Mouse (Mus musculus): ENCODE measurements at regions not wholly inside any gene's neighbourhood (a gene's known extent, or its start where the extent isn't known, plus 50 kb on each side); places are given as distances from the start of the nearest gene placed in this dataset.
A peak's percentile ranks its signal among the peaks of the same experiment; 100 is the strongest.

DNA sequence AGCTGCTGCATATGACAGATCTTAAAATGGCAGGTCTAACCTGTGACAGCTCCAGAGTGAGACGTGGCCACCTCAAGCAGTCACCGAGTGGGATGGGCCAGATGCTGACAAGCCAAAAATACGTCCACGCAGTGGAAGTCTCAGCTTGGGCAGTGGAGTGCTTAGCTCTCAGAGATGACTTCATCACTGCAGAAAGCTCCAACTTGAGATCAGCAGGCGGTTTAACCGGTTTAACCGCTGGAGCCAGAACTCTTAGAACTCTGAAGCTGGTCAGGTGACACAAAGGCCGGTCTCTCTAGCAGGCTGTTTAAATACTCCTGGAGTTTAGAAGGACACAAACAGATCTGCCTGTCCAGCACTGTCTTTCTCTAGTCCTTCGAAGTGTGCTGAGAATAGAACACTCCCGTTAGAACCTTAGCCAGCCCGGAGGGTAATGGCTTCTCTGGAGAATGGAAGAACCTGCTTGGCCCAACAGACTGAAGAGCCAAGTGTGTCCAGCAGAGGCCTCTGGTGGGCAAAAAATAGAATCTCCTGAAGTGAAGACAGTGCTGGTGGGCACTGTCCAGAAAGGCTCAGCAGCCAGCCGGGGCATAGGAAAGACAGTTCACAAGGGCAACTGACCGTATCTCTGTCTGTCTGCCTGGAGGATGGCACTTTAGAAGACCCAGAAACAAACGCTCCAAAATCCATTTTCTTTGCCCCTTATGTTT, 57.0 kb upstream of the Fam189a1 start:
- Histone ChIP-seq H3K27me3 (ENCODE audit: control insufficient read depth, insufficient read depth, low read length, poor library complexity, severe bottlenecking) (no peaks in the 10 kb centered on the region), H3K9ac (ENCODE audit: low read depth, poor library complexity, severe bottlenecking) (no peak overlapping the region), H3K36me3 (ENCODE audit: control insufficient read depth, insufficient read depth, low read length, poor library complexity, severe bottlenecking) (no peaks in the 10 kb centered on the region), H3K4me3 (ENCODE audit: low read depth, low read length) (no peak overlapping the region), H3K27ac (ENCODE audit: insufficient read depth, low read length) (no peak overlapping the region), H3K9me3 (replicated peaks; ENCODE audit: control insufficient read depth, insufficient read depth, low read length, poor library complexity, severe bottlenecking) (no peaks in the 10 kb centered on the region; the same call in 1 of the 2 replicates), H3K4me1 (ENCODE audit: control insufficient read depth, insufficient read depth, low read length) (peaks cover 3% of the 10 kb centered on the region)
- no peak for TF ChIP-seq POLR2A (IDR thresholded peaks at IDR 0.05; ENCODE audit: insufficient read depth, low read length)
- TF ChIP-seq EP300 (IDR thresholded peaks at IDR 0.05; ENCODE audit: insufficient read depth, low read depth, low read length) = no peak
- peak; percentile 15 for TF ChIP-seq CTCF (IDR thresholded peaks at IDR 0.05; ENCODE audit: low read depth, low read length)

DNA sequence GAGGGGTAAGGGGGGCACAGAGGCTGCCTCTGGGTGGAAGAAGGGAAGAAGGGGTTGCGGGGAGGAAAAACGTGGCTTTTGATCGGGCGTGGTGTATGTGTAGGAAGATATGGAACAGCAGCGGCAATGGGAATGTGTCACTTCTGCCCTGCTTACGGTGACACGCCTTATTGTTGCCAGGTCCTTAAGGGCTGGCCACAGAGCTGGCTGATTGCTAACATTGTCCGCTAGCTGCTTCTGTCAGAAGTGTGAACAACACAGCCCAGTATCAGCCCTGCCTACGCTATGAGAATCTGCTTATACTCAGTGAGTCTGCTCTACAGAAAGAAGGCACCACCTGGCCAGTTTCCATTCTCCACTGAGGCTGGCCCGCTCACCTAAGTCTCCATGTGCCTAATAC, 50.9 kb upstream of the Fam189a1 start:
- Histone ChIP-seq H3K9ac (ENCODE audit: low read depth, poor library complexity, severe bottlenecking) (no peak overlapping the region), H3K36me3 (ENCODE audit: control insufficient read depth, insufficient read depth, low read length, poor library complexity, severe bottlenecking) (no peaks in the 10 kb centered on the region), H3K27me3 (ENCODE audit: control insufficient read depth, insufficient read depth, low read length, poor library complexity, severe bottlenecking) (no peaks in the 10 kb centered on the region), H3K9me3 (replicated peaks; ENCODE audit: control insufficient read depth, insufficient read depth, low read length, poor library complexity, severe bottlenecking) (peaks cover 4% of the 10 kb centered on the region; the same call in 1 of the 2 replicates), H3K4me1 (ENCODE audit: control insufficient read depth, insufficient read depth, low read length) (no peaks in the 10 kb centered on the region), H3K27ac (ENCODE audit: insufficient read depth, low read length) (no peak overlapping the region), H3K4me3 (ENCODE audit: low read depth, low read length) (no peak overlapping the region)
- TF ChIP-seq EP300 (IDR thresholded peaks at IDR 0.05; ENCODE audit: insufficient read depth, low read depth, low read length) (no peak), POLR2A (IDR thresholded peaks at IDR 0.05; ENCODE audit: insufficient read depth, low read length) (no peak), CTCF (IDR thresholded peaks at IDR 0.05; ENCODE audit: low read depth, low read length) (no peak)
